Mouse (Mus musculus) kidney, postnatal 4 days (tissue): ENCODE results near the gene Efcab9.

Experiments used
- DNase-seq, 2 experiments: peaks; one replicate each; pipeline ENCODE4 v3.0.0; 2021; ENCODE audit warnings: mixed read lengths in 2 of 2

Efcab9 gene

GRCm38 (mm10) chr11:32491079-32491478 is 40.8 kb downstream of the Efcab9 start:
- no peak for DNase-seq

- no peak for DNase-seq
Measured at GRCm38 (mm10) chr11:32488808-32489670, 42.8 kb downstream of the Efcab9 start.

GRCm38 (mm10) chr11:32488344-32488743 is 43.5 kb downstream of the Efcab9 start:
- no peak for DNase-seq

DNA sequence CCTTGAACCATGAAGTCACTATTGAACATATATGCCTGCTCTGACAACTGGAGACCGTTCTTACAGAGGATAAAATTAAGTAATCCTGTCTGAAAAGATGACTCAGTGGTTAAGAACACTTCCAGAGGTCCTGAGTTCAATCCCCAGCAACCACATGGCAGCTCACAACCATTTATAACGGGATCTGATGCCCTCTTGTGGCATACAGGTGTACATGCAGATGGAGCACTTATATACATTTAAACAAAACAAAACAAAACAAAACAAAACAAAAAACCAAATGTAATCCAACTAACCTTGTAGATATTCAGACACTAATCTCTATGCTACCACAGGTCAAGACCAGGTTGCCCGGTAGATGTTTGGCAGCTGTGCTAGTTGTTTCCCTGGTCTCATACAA is 44.4 kb downstream of the Efcab9 start:
- no peak for DNase-seq

DNA sequence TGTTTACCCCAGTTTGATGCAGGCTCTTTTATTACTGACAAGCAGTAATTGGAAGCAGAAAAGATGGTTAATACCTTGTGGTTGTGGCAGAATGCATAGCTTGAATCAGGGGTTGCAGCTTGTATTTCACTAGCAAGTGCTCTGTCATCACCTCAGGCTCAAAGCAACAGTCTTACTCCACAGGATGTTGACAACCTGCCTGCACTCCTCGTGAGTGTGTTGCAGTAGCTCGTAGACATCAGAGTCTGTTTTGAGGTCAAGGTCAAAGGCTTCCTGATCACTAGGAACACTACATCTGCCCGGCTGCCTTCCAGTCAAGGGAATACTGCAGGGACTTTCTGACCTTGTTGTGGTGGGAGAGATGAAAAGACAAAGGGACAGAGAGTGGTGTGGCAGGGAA is 45.3 kb downstream of the Efcab9 start:
- DNase-seq = no peak

DNA sequence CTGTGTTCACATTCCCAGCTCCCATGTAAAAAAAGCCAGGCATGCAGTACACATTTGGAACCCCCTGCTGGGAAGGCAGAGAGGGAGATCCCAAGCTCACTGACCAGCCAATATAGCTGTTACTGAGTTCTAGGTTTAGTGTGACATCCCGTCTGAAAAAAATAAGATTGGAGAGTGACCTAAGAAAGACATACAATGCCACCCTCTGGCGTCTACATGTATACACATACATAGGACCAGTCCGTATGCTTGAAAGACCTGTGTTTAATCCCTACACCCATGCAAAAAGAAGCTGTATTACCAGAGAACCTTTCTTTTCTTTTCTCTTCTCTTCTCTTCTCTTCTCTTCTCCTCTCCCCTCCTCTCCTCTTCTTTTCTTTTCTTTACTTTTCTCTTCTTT is 46.6 kb downstream of the Efcab9 start:
- no peak for DNase-seq

DNA sequence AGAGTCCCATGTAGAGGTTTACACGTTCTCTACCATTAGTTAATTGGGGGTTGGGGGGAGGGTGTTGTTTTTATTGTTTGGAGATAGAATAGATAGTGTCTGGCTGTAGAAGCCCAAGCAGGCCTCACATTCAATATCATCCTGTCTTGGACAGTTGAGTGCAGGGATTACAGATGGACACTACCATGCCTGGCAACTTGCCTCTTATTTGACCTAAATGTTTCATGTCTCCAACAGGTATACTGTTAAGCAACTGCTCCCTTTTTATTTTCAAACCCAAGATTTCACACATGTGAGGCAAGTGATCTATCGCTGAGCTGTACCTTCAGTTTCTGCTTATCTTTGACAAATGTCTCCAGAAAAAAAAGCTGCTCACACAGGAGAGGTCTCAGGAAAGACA is 50.4 kb downstream of the Efcab9 start:
- DNase-seq = no peak

DNA sequence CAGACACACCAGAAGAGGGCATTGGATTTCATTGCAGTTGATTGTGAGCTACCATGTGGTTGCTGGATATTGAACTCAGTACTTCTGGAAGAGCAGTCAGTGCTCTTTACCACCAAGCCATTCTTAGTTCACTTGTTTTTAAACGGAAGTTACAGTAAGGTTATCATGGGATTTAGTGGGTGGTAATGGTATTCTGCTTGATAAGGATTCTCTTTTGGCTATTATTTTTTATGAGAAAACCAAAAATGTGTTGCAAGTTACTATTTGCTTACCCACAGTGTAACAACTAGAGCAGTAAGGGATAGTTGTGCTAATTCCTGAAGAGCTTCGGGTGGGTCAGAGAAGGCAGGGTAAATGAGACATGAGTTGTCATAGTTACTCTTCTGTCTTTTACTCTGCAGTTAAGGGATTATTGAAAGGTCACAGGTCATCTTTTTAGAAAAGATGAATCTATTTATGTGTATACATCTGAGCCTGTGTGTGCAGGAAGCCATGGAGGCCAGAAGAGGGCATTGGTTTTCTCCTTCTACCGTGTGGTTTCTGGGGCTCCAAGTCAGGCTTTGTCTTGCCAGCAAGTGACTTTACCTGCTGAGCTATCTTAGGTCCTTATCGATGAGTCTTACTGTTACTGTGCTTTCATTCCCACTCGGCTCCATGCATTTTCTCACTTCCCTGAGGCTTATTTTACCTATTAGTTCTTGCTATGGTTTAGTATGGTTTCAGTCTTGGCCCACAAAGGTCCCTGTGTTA is 56.2 kb downstream of the Efcab9 start:
- no peak for DNase-seq

DNA sequence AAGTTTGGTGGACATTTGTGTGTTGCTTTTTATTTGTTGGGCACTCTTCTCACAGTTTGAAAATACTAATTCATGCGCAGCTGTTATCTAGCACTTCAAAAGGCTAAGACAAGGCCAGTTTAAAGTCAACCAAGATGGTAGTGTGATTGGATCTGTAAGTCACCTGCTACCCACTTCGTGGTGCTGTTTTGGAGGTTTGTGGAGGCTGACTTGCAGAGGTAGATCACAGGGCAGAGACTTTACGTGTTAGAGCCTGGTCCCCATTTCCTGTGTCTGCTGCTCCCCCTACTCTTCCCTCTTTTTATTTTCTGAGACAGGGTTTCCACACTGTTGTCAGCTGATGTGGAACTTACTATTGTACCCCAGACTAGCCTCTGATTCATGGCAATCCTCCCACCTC is 57.2 kb downstream of the Efcab9 start:
- DNase-seq = no peak
